Mouse (Mus musculus): Measurements from ENCODE around the gene Gemin6. TPM values are rescaled to one million over a fixed set of nuclear protein-coding genes. Genes with fewer than 3 reads are reported as not detected.
"Not testable (repeated sequence)": the region's sequence is repeated elsewhere in the genome, so short reads cannot be mapped to it uniquely, and the experiment has no call there.

Gene Gemin6
- polyA plus RNA-seq, 1 experiment from 2014 or later: 35.6 TPM

DNA sequence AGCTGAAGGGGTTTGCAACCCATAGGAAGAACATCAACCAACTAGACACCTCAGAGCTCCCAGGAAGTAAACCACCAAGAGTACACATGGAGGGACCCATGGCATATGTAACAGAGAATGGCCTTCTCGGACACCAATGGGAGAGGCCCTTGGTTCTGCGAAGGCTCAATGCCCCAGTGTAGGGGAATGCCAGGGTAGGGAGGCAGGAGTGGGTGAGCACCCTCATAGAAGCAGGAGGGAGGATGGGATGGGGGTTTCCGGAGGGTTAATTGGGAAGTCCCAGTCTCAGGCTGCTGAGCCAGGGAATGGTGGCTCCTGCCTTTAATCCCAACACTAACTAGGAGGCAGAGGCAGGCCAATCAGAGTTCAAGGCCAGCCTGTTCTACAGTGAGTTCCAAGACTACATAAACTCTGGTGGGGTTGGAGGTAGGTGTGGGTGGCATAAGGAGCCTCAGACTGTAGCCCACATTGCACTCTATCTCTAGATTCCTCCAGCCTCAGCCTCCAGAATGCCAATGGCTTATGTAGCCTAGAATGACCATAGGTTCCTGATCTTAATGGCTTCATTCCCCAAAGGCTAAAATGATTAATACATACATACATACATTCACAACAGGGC is 25.0 kb upstream of the Gemin6 start:
- Histone ChIP-seq H3K36me3 (ENCODE audit: control insufficient read depth, insufficient read depth, low read length) (peaks cover 15% of the 10 kb centered on the region), H3K9me3 (replicated peaks; ENCODE audit: control insufficient read depth, low read length) (no peaks in the 10 kb centered on the region), H3K27ac (ENCODE audit: low read length) (no peak overlapping the region), H3K4me3 (replicated peaks; ENCODE audit: low read length) (no peak overlapping the region), H3K4me1 (ENCODE audit: control insufficient read depth, insufficient read depth, low read length) (no peaks in the 10 kb centered on the region), H3K4me2 (ENCODE audit: low read depth, low read length) (no peak overlapping the region), H3K9ac (ENCODE audit: low read length) (no peak overlapping the region), H3K27me3 (ENCODE audit: control insufficient read depth, insufficient read depth, low read length) (no peaks in the 10 kb centered on the region)
- ATAC-seq (ENCODE audit: insufficient read depth, low FRiP score): no peak
- 88% methylated on average over 3 of the region's 3 CpGs for WGBS

DNA sequence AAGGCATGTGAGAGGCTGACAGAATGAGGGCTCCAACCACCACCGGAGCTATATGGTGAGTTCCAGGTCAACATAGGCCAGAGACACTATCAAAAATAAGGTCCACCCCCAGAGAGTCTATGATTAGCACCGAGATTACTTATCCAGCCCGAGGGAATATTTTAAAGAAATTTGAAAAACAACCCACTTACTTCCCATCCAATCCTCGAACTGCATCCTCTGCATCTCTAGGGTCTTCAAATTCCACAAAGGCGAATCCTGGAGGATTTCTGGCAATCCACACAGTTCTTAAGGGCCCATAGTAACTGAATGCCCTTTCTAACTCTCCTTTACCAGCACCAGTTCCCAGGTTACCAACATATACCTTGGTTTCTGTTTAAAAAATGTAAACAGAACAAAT is 18.6 kb upstream of the Gemin6 start:
- Histone ChIP-seq H3K4me3 (replicated peaks; ENCODE audit: low read length) (peak overlapping the region; percentile 95), H3K9me3 (replicated peaks; ENCODE audit: control insufficient read depth, low read length) (no peaks in the 10 kb centered on the region), H3K9ac (ENCODE audit: low read length) (peak overlapping the region; percentile 98), H3K27ac (ENCODE audit: low read length) (no peak overlapping the region; the same call in 1 of the 2 replicates), H3K36me3 (ENCODE audit: control insufficient read depth, insufficient read depth, low read length) (peaks cover 10% of the 10 kb centered on the region), H3K4me2 (ENCODE audit: low read depth, low read length) (peak overlapping the region; percentile 84), H3K4me1 (ENCODE audit: control insufficient read depth, insufficient read depth, low read length) (0 out of 2 replicates have a peak, but pooled peaks cover 6% of the 10 kb centered on the region), H3K27me3 (ENCODE audit: control insufficient read depth, insufficient read depth, low read length) (no peaks in the 10 kb centered on the region)
- WGBS: 5% methylated on average over 5 of the region's 5 CpGs
- no peak for ATAC-seq (ENCODE audit: insufficient read depth, low FRiP score)

DNA sequence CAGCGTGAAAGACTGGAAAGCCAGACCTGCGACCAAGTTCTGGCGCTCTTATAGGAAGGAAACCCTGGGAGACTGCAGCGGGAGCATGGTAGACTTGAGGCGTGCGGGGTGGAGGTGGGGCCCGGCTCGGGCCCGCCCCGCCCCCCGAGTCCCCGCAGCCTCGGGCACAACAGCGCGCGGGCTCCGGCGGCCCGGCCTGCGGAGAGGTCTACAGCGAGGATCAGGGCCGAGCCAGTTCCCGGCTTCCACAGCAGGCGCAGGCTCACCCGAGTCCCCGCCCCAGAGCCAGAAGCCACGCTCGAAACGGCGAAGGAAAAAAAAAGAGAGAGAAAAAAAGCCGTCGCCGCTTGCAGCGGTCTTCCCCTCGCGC is 18.0 kb upstream of the Gemin6 start:
- Histone ChIP-seq H3K4me1 (ENCODE audit: control insufficient read depth, insufficient read depth, low read length) (0 out of 2 replicates have a peak, but pooled peaks cover 6% of the 10 kb centered on the region), H3K4me3 (replicated peaks; ENCODE audit: low read length) (peak overlapping the region; percentile 95), H3K27ac (ENCODE audit: low read length) (peak overlapping the region; percentile 99), H3K9ac (ENCODE audit: low read length) (peak overlapping the region; percentile 98), H3K27me3 (ENCODE audit: control insufficient read depth, insufficient read depth, low read length) (no peaks in the 10 kb centered on the region), H3K36me3 (ENCODE audit: control insufficient read depth, insufficient read depth, low read length) (peaks cover 10% of the 10 kb centered on the region), H3K4me2 (ENCODE audit: low read depth, low read length) (peak overlapping the region; percentile 84), H3K9me3 (replicated peaks; ENCODE audit: control insufficient read depth, low read length) (no peaks in the 10 kb centered on the region)
- ATAC-seq (ENCODE audit: insufficient read depth, low FRiP score): peak; percentile 56; the same call in 1 of the 2 replicates
- under 1% methylated on average over 36 of the region's 36 CpGs for WGBS

DNA sequence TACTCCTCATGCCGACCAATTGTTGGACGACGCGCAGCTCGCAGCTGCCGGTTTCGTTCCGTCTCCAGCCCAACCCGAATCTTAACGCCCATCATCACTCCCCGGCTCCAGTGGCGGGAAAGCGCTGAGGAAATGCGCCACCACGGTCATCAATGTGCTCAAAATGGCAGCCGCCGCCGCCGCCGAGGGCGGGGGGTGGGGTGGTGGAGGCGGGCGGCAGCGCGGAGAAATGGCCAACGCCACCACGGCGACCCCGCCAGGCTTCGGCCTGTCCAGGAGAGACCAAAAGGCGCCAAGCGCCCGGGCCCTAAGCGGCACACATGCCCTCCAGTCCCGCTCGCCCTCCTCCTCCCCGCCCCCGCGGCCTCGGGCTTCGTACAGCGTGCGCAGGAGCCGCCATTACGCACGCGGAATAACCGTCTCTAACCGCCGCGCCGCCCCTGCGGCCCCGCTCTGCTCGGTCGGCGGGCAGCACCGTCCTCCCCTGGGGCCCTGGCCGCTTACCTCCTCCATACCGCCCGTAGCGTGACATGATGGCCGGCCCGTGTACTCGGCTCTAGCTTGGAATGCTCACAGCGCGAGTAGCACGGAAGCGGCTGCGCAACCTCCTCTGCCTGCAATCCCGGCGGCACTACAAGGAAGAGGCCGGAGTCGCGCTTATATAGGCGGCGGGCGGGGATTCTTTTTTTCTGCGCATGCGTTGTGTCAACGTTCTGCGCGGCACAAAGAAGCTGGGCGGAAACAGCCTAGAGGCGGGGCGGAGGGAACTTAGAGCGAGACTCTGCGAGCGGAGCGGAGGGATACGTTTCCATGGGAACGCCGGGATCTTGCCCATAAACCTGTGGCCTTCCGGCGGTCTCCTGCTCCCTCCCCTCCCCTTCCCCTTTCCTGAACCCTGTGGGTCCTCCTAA is 17.3 kb upstream of the Gemin6 start, which contains the start of the genes Srsf7 and Ttc39d:
TSS of gene Srsf7 (minus strand) at position 637 of the 911 bp plus-strand sequence.
TSS of gene Ttc39d (plus strand) at position 790 of the 911 bp plus-strand sequence.
- Histone ChIP-seq H3K4me1 (ENCODE audit: control insufficient read depth, insufficient read depth, low read length) (0 out of 2 replicates have a peak, but pooled peaks cover 6% of the 10 kb centered on the region), H3K36me3 (ENCODE audit: control insufficient read depth, insufficient read depth, low read length) (peaks cover 7% of the 10 kb centered on the region; the same call in 1 of the 2 replicates), H3K27ac (ENCODE audit: low read length) (peak within 1 kb of the TSS; percentile 99), H3K27me3 (ENCODE audit: control insufficient read depth, insufficient read depth, low read length) (no peaks in the 10 kb centered on the region), H3K4me2 (ENCODE audit: low read depth, low read length) (peak within 1 kb of the TSS; percentile 84), H3K9ac (ENCODE audit: low read length) (peak within 1 kb of the TSS; percentile 98), H3K9me3 (replicated peaks; ENCODE audit: control insufficient read depth, low read length) (no peaks in the 10 kb centered on the region), H3K4me3 (replicated peaks; ENCODE audit: low read length) (peak within 1 kb of the TSS; percentile 95)
- ATAC-seq (ENCODE audit: insufficient read depth, low FRiP score): peak; percentile 96
- WGBS: under 1% methylated on average over 91 of the region's 95 CpGs

DNA sequence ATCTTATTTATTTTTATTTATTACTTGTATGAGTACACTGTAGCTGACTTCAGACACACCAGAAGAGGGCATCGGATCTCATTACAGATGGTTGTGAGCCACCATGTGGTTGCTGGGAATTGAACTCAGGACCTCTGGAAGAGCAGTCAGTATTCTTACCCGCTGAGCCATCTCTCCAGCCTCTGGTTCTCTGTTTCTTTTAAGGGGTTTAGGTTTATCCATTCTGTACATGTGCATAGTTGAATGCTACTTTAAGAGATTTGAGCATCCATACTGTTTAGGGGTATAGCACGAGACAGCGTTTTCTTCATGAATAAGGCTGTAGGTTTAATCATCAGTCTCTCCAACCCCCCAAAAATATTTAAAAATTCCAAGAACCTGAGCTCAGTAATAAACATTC is 10.2 kb upstream of the Gemin6 start:
- H3K27me3 ChIP-seq (ENCODE audit: control insufficient read depth, insufficient read depth, low read length); H3K27ac ChIP-seq (ENCODE audit: low read length); H3K36me3 ChIP-seq (ENCODE audit: control insufficient read depth, insufficient read depth, low read length); H3K4me3 ChIP-seq (replicated peaks; ENCODE audit: low read length); ATAC-seq (ENCODE audit: insufficient read depth, low FRiP score); H3K4me2 ChIP-seq (ENCODE audit: low read depth, low read length); H3K9me3 ChIP-seq (replicated peaks; ENCODE audit: control insufficient read depth, low read length); H3K4me1 ChIP-seq (ENCODE audit: control insufficient read depth, insufficient read depth, low read length); H3K9ac ChIP-seq (ENCODE audit: low read length): not testable (repeated sequence)
- 88% methylated on average over 4 of the region's 4 CpGs for WGBS

DNA sequence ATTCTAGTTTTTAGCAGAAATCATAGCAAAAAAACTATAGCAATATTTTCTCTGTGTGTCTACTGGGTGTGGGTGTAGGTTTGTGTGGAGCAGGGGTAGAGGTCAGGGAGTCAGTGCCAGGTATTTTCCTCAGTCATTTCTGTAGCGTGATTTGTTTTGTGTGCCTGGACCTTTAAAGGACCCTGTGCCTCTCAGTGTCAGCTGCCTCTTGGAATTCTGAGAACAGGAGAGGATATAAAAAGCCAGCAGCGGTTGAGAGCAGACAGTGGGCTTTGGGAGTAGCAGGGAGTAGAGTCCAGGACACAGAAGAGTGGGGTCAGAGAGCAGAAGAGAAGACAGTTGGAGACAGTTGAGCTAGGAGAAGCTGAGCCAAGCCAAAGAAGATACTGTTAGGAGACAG is 4.1 kb upstream of the Gemin6 start:
- ATAC-seq (ENCODE audit: insufficient read depth, low FRiP score): no peak
- 63% methylated on average over 2 of the region's 2 CpGs for WGBS

DNA sequence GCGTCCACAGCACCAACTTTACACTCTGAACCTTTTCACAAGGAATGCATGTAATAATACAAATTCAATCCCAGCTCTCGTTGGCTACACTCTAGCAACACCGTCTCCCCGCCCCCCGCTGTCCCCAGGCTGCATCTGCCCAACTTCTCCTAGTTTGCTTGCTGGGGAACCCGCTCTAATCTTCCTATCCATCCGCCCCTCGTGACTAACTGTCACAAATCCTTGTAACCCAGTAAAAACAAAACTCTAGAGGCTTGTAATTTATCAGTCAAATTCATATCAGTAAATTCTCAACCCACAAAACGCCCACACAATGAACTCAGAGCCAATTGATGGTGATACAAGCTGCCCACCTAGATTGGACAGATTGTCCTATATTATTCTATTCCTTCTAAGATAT is 3.0 kb upstream of the Gemin6 start:
- WGBS: 62% methylated on average over 9 of the region's 9 CpGs
- Histone ChIP-seq H3K4me2 (ENCODE audit: low read depth, low read length) (no peak overlapping the region), H3K4me3 (replicated peaks; ENCODE audit: low read length) (no peak overlapping the region), H3K36me3 (ENCODE audit: control insufficient read depth, insufficient read depth, low read length) (no peaks in the 10 kb centered on the region), H3K27me3 (ENCODE audit: control insufficient read depth, insufficient read depth, low read length) (no peaks in the 10 kb centered on the region), H3K27ac (ENCODE audit: low read length) (no peak overlapping the region), H3K4me1 (ENCODE audit: control insufficient read depth, insufficient read depth, low read length) (no peaks in the 10 kb centered on the region), H3K9ac (ENCODE audit: low read length) (no peak overlapping the region), H3K9me3 (replicated peaks; ENCODE audit: control insufficient read depth, low read length) (no peaks in the 10 kb centered on the region)
- no peak for ATAC-seq (ENCODE audit: insufficient read depth, low FRiP score)

More for the DNA sequence above, 4.1 kb upstream of the Gemin6 start:
- no peaks in the 10 kb centered on the region for H3K4me1 ChIP-seq (ENCODE audit: control insufficient read depth, insufficient read depth, low read length)
- H3K36me3 ChIP-seq (ENCODE audit: control insufficient read depth, insufficient read depth, low read length): no peaks in the 10 kb centered on the region
- H3K27me3 ChIP-seq (ENCODE audit: control insufficient read depth, insufficient read depth, low read length): no peaks in the 10 kb centered on the region
- no peak overlapping the region for H3K9ac ChIP-seq (ENCODE audit: low read length)
- no peak overlapping the region for H3K27ac ChIP-seq (ENCODE audit: low read length)
- H3K4me2 ChIP-seq (ENCODE audit: low read depth, low read length): no peak overlapping the region
- no peak overlapping the region for H3K4me3 ChIP-seq (replicated peaks; ENCODE audit: low read length)
- H3K9me3 ChIP-seq (replicated peaks; ENCODE audit: control insufficient read depth, low read length): no peaks in the 10 kb centered on the region

DNA sequence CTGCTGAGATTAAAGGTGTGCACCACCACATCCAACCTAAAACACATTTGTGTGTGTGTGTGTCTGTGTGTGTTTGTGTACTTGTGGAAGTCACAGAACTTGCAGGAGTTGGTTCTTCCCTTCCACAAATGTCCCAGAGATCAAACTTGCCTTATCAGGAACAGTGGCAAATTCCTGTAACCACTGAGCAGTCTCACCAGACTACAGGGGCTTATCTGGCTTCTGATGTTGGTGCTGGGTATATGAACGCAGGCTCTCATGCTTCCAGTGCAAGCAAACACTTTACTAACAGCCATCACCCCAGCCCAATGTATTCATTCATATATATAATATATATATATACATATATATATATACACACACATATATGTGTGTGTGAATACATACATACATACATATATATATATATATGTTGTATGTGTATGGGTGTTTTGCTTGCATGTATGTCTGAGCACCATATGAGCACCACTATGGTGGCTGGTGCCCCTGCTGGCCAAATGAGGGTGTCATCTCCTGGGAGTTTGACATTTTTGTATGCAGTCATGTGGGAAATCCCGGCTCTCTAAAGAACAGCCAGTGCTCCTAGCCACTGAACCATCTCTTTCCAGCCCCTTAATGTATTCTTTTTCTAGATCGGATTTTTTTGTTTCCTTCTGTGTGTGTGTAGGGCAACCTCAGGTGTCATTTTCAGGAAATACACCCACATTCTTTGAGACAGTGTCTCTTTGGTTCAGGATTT is 2.2 kb upstream of the Gemin6 start:
- Histone ChIP-seq H3K27ac (ENCODE audit: low read length) (no peak overlapping the region), H3K4me3 (replicated peaks; ENCODE audit: low read length) (no peak overlapping the region), H3K4me1 (ENCODE audit: control insufficient read depth, insufficient read depth, low read length) (no peaks in the 10 kb centered on the region), H3K36me3 (ENCODE audit: control insufficient read depth, insufficient read depth, low read length) (no peaks in the 10 kb centered on the region), H3K9ac (ENCODE audit: low read length) (no peak overlapping the region), H3K27me3 (ENCODE audit: control insufficient read depth, insufficient read depth, low read length) (no peaks in the 10 kb centered on the region), H3K9me3 (replicated peaks; ENCODE audit: control insufficient read depth, low read length) (no peaks in the 10 kb centered on the region), H3K4me2 (ENCODE audit: low read depth, low read length) (no peak overlapping the region)
- 68% methylated on average over 3 of the region's 3 CpGs for WGBS
- ATAC-seq (ENCODE audit: insufficient read depth, low FRiP score): no peak

Measured in stomach, embryonic 16.5 days (tissue).